Comparison of ENCODE assay signal across 10 mouse cellular contexts in the genomic region with DNA sequence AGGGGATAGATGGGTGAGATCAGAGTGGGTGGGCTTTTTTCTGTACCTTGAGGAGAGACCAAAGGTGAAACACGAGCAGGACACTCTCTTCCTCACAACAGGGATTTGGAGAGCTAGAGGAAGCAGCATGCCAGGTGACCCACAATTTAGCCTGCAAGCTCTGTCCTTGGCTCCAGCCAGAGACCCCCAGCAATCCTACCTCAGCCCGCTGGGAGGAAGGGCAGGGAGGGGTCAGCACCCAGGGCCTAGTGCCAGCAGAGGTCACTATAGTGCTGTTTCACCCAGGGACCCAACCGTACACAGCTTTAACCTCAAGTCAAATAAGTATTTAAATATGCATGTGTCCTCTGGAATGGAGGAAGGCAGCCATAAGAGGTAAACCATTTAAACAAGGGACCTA. TPM values are rescaled to one million over a fixed set of nuclear protein-coding genes. Genes with fewer than 3 reads are reported as not detected.
DNase-seq lines count a peak whose midpoint lies in the region; ATAC-seq and TF ChIP-seq lines count a peak whose summit lies in the region.
"Had no signal": no experiment of that assay in that cellular context is flagged by ENCODE, and none has a peak within 500 bp of the region (broad histone marks: within the 10 kb centered on the region; RNA-seq: fewer than 3 reads in every experiment).

No protein-coding gene starts in this region.

- no peak for TF ChIP-seq POLR2A in kidney, adult 2 months (IDR thresholded peaks at IDR 0.05; ENCODE audit: low read depth, low read length)

- no peak overlapping the region for H3K4me2 ChIP-seq in kidney, embryonic 15.5 days
- no peak overlapping the region for H3K4me2 ChIP-seq in hindbrain, embryonic 16.5 days (ENCODE audit: low read length)
- H3K4me2 ChIP-seq: embryonic facial prominence, embryonic 12.5 days had no signal

- CTCF ChIA-PET in Patski (lab: Charles Lee) = interaction anchor here (1.0 kb wide), 1 partner anchor 222 kb away, joined by 3 read pairs; no protein-coding TSS in a partner anchor

- no peaks in the 10 kb centered on the region for H3K36me3 ChIP-seq in kidney, adult 2 months (ENCODE audit: control insufficient read depth, insufficient read depth, low read length)
- H3K36me3 ChIP-seq in kidney, embryonic 15.5 days = no peaks in the 10 kb centered on the region
- H3K36me3 ChIP-seq in hindbrain, embryonic 16.5 days (ENCODE audit: control insufficient read depth, insufficient read depth, low read length) = no peaks in the 10 kb centered on the region
- H3K36me3 ChIP-seq: embryonic facial prominence, embryonic 12.5 days had no signal

- no peak overlapping the region for H3K4me3 ChIP-seq in kidney, adult 2 months (ENCODE audit: insufficient read depth, low read depth, low read length)
- no peak overlapping the region for H3K4me3 ChIP-seq in kidney, embryonic 15.5 days (replicated peaks)
- no peak overlapping the region for H3K4me3 ChIP-seq in hindbrain, embryonic 16.5 days (ENCODE audit: low read length)
- H3K4me3 ChIP-seq: embryonic facial prominence, embryonic 12.5 days had no signal

- ATAC-seq in kidney, embryonic 15.5 days (replicated peaks; ENCODE audit: low FRiP score) = no peak
- ATAC-seq in Patski = no peak
- ATAC-seq in hindbrain, embryonic 16.5 days = no peak

- H3K9me3 ChIP-seq in kidney, embryonic 15.5 days (replicated peaks) = no peaks in the 10 kb centered on the region
- no peaks in the 10 kb centered on the region for H3K9me3 ChIP-seq in hindbrain, embryonic 16.5 days (ENCODE audit: control insufficient read depth, low read length)
- H3K9me3 ChIP-seq: embryonic facial prominence, embryonic 12.5 days had no signal

- no peak overlapping the region for H3K27ac ChIP-seq in kidney, adult 2 months (ENCODE audit: insufficient read depth, low read depth, low read length)
- no peak overlapping the region for H3K27ac ChIP-seq in kidney, embryonic 15.5 days
- H3K27ac ChIP-seq in hindbrain, embryonic 16.5 days (ENCODE audit: low read depth, low read length) = no peak overlapping the region
- H3K27ac ChIP-seq: embryonic facial prominence, embryonic 12.5 days had no signal

- WGBS in kidney, adult 2 months = 23% methylated on average over 3 of the region's 3 CpGs
- WGBS in kidney, embryonic 15.5 days = 21% methylated on average over 3 of the region's 3 CpGs
- WGBS in hindbrain, embryonic 16.5 days = 31% methylated on average over 3 of the region's 3 CpGs

- in situ Hi-C loops in Patski (cut with MboI; ENCODE audit: low pct_unique_long_range_greater_than_20kb) = no loop called here

- no peak overlapping the region for H3K9ac ChIP-seq in kidney, embryonic 15.5 days
- H3K9ac ChIP-seq in hindbrain, embryonic 16.5 days (ENCODE audit: low read depth, low read length) = no peak overlapping the region
- H3K9ac ChIP-seq: embryonic facial prominence, embryonic 12.5 days had no signal

- H3K27me3 ChIP-seq in kidney, adult 2 months (replicated peaks; ENCODE audit: control insufficient read depth, insufficient read depth, low read length) = no peaks in the 10 kb centered on the region
- H3K27me3 ChIP-seq in kidney, embryonic 15.5 days = no peaks in the 10 kb centered on the region
- H3K27me3 ChIP-seq in Patski = peaks cover 12% of the 10 kb centered on the region
- no peaks in the 10 kb centered on the region for H3K27me3 ChIP-seq in hindbrain, embryonic 16.5 days (replicated peaks; ENCODE audit: control insufficient read depth, insufficient read depth, low read length)
- H3K27me3 ChIP-seq: embryonic facial prominence, embryonic 12.5 days had no signal

- POLR2A ChIA-PET in Patski (lab: Charles Lee) = no interaction called here

- TF ChIP-seq CTCF in kidney, adult 2 months (conservative IDR thresholded peaks at IDR 0.05; ENCODE audit: insufficient read depth, insufficient read length, low read depth, low read length) = peak; percentile 45; the same call in 1 of the 2 replicates
- TF ChIP-seq CTCF in Patski (IDR thresholded peaks at IDR 0.05) = peak; percentile 67

- no peaks in the 10 kb centered on the region for H3K4me1 ChIP-seq in kidney, adult 2 months (ENCODE audit: control insufficient read depth, insufficient read depth, low read length)
- peaks cover 21% of the 10 kb centered on the region for H3K4me1 ChIP-seq in kidney, embryonic 15.5 days
- peaks cover 6% of the 10 kb centered on the region for H3K4me1 ChIP-seq in hindbrain, embryonic 16.5 days (ENCODE audit: control insufficient read depth, insufficient read depth, low read depth, low read length)

- no peak for DNase-seq in kidney, adult 2 months
- DNase-seq in A20 (ENCODE audit: low read depth, low spot score) = peak; percentile 37
- no peak for DNase-seq in Patski (ENCODE audit: low read depth, low spot score)
- peak; percentile 40 for DNase-seq in kidney, postnatal 14 days
- no peak for DNase-seq in ovary, postnatal 36 days (ENCODE audit: low spot score)
- DNase-seq in adrenal gland, postnatal 14 days = no peak

RNA-seq across cellular contexts. Expression of a gene that starts 0.9 kb away (rescaled TPM):
- polyA plus RNA-seq in kidney, adult 2 months (2012; rRNA removed) = 0.33 TPM in 1 of 2 replicates, not detected in the other
- 3.2 and 3.8 TPM in 2 replicates for polyA plus RNA-seq in kidney, embryonic 15.5 days (2015; fragmentation: Nextera tagmentation; extraction: Ambion mirVana)
- not detected for polyA plus RNA-seq in Patski (2021)
- total RNA-seq in adrenal gland, postnatal 14 days (2021) = not detected in 2 replicates
- polyA plus RNA-seq in hindbrain, embryonic 16.5 days (2015; fragmentation: Nextera tagmentation; extraction: Ambion mirVana) = 0.36 TPM in 1 of 2 replicates, not detected in the other

RNA-seq across cellular contexts. Expression of a gene that starts 29.9 kb away (rescaled TPM):
- 2.2 and 2.3 TPM in 2 replicates for polyA plus RNA-seq in kidney, adult 2 months (2012; rRNA removed)
- 2.1 TPM in 2 replicates for polyA plus RNA-seq in kidney, embryonic 15.5 days (2015; fragmentation: Nextera tagmentation; extraction: Ambion mirVana)
- 0.08 TPM for polyA plus RNA-seq in Patski (2021)
- total RNA-seq in adrenal gland, postnatal 14 days (2021) = 0.15 TPM in 1 of 2 replicates, not detected in the other
- polyA plus RNA-seq in hindbrain, embryonic 16.5 days (2015; fragmentation: Nextera tagmentation; extraction: Ambion mirVana) = 0.07 and 0.08 TPM in 2 replicates
- total RNA-seq: left cerebral cortex, adult 18-20 months had no signal

Comparison
In these comparisons a context has a peak if more than half of its experiments do, and no peak if none do; other contexts are left out.
1. DNase-seq: peak in A20 (single experiment) and kidney, postnatal 14 days (single experiment); none in kidney, adult 2 months (single experiment), Patski (single experiment), ovary, postnatal 36 days (single experiment) and adrenal gland, postnatal 14 days (single experiment).